Mouse (Mus musculus) spleen, adult 2 months (tissue): ENCODE measurements around the gene Bcr.

Experiments used
- CTCF ChIP-seq: fragments of 200-500 bp; IDR thresholded peaks from 2 replicates; pipeline ENCODE4 v1.5.1; 2011; ENCODE audit warnings: mild to moderate bottlenecking, inconsistent platforms; ENCODE audit not compliant: insufficient read depth, insufficient read length, insufficient replicate concordance; ENCODE audit errors: extremely low read depth
- POLR2A ChIP-seq: fragments of 200-500 bp; IDR thresholded peaks from 2 replicates; pipeline ENCODE4 v1.6.1; 2011; ENCODE audit warnings: low read depth, low read length, inconsistent platforms

GRCm38 (mm10) chr10:75232612-75233155 lies 172.3 kb downstream of the Bcr start:
- TF ChIP-seq POLR2A: no peak
- no peak for TF ChIP-seq CTCF
